Mouse (Mus musculus) urinary bladder, postnatal 10 days (tissue): ENCODE results near the gene Hvcn1.

Experiments used
- DNase-seq: peaks from one replicate; pipeline ENCODE4 v3.0.0; 2022; ENCODE audit warnings: low spot score

The Hvcn1 gene

GRCm38 (mm10) chr5:122235196-122235836 is 28.7 kb downstream of the Hvcn1 start:
- DNase-seq: no peak

DNA sequence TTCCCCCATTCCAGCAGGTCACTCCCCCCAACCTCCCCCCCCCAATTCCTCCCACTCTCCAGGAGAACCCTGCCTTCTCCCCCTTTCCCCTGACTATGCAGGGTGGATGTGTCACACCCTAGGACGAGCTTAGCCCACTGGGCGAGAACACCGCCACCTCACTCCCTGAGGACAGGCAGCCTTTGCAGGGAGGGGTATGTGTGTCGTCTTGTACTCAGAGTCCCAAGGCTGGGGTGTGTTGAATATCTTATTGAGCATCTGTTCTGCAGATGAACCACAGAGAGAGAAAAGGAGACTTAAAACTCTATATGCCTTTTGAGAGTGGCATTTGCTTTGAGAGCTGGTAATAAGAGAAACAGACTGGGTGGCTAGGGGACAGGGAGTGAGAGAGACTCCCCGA is 30.6 kb downstream of the Hvcn1 start:
- DNase-seq: no peak

DNA sequence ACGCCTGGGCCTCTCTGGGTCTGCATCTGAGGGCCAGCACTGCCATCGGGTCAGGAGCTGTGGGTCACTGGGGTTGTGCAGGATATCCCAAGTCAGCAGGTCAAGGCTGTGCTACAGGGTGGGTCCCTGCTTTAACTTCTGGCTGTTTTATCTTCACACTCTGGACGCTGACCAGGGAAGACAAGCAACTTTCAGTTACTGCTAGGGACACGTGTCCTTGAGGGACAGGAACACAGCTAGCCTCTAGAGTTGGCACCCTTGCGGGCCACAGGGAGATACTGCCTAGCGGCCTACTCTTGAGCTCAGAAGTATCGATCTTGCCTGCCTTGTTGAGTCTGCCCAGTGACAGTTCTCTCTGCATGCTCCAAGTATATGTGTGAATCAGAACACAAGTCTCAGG is 33.0 kb downstream of the Hvcn1 start:
- no peak for DNase-seq

DNA sequence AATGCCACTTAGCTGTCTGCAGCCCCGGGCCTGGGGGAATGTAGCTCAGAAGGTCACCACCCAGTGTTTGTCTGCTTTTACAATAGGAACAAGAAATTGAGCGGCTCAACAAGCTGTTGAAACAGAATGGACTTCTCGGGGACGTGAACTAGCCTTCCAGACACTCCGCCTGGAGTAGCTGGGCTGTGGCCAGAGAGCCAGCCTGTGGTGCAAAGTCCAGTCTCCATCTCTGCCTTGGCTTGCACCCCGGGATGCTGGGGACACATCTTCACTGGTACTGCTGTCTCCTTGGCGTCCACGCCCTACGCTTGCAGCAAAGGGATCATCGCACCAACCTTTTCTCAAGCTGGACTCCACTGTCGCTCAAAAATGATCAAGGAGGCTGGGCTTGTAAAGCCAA is 33.9 kb downstream of the Hvcn1 start:
- no peak for DNase-seq

- no peak for DNase-seq
Measured at GRCm38 (mm10) chr5:122240989-122241388, 34.4 kb downstream of the Hvcn1 start.

GRCm38 (mm10) chr5:122242521-122243123 is 36.0 kb downstream of the Hvcn1 start:
- no peak for DNase-seq

- DNase-seq: no peak
Measured at GRCm38 (mm10) chr5:122243781-122244523, 37.3 kb downstream of the Hvcn1 start.

DNA sequence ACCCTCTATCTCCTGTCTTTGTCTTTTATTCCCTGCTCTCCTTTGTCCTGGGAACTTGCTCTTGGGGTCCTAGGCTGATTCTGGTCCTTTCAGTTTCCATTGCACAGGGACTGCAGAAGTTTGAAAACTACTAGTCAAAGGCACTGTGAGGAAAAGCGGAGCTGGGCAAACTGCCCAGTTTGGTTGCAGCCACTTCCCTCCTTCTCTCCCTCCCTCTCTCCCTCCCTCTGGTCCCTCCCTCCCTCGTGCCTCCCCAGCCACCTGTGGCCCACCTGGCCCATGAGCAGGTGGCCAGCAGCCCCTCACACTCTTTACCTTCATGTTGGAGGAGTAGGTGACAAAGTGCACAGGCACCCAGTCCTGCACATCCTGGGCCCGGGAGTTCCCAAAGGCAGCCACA is 38.6 kb downstream of the Hvcn1 start:
- DNase-seq: no peak

DNA sequence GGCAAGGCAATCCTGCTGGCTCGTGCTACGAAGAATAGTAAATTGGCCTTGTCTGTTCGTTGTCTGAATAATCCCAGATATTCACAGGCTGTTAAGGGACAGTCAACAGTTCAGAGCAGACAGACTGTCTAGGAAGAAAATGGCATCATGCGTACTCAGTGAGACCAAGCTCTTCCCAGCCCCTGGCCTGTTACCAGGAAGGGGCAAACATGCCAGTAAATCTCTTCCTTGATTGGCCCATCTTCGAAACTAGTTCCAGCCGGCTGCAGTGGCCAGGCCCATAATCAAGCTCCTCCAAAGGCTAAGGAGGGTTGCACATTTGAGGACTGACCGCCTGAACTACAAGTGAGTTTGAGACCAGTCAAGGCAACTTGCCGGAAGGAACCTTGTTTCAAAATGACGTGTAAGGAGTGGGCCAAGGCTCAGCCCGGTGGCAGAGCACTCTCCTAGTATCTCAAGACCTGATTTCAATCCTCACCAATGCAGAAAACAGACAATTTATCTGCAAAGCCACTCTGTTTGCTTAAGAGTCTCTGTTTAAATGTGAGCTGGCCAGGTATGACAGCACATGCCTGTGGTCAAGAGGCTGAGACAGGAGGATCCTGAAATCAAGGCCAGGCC is 40.1 kb downstream of the Hvcn1 start:
- DNase-seq: no peak

- no peak for DNase-seq
Measured at GRCm38 (mm10) chr5:122247529-122247928, 40.9 kb downstream of the Hvcn1 start.

DNA sequence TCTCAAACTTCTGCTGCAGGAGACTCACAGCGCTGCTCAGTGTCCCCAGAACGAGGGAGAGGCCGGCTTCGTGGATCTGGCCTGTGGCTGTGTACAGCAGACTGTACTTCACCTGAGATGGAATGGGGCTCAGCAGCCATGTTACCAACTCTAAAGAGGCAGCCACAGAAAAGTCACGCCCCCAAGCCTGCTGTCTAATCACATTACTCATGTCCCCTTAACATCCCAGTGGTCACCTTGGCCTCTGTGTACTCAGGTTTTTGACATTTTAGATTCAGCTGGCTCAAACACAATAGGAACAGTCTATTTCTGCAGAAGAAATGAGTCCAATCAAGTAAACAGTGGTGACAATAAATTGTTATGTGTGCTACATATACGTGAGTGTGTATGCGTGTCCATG is 41.3 kb downstream of the Hvcn1 start:
- no peak for DNase-seq

- no peak for DNase-seq
Measured at GRCm38 (mm10) chr5:122249281-122249680, 42.7 kb downstream of the Hvcn1 start.

DNA sequence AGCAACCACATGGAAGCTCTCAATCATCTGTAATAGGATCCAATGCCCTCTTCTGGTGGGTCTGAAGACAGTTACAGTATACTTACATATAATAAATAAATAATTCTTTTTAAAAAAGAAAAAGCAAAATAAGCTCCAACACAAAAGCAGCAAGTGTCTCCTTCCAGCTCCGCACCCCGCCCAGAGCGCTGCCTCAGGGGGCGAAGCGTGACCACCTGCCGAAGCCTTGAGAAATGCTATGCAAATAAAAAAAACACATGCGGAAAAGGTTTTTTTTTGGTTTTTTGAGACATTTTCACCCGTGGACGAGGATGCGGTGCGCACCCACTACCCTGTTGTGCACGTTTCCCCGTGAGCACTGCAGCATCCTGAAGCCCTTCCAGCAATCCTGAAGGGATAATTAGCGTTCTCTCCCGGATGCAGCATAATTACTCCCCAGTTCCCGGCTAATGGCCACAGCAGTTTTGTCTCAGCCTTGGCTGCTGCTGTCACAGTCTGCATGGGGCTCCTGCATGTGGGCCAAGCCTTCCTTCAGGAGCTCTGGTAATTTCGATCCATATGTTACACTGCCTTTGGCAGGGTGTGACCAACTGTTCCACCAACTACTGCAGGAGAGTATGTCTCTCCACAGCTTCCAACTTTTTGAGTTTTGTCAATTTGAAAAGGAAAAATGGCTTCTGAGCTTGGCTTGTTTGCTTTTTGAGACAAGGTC is 45.4 kb downstream of the Hvcn1 start:
- DNase-seq: no peak

DNA sequence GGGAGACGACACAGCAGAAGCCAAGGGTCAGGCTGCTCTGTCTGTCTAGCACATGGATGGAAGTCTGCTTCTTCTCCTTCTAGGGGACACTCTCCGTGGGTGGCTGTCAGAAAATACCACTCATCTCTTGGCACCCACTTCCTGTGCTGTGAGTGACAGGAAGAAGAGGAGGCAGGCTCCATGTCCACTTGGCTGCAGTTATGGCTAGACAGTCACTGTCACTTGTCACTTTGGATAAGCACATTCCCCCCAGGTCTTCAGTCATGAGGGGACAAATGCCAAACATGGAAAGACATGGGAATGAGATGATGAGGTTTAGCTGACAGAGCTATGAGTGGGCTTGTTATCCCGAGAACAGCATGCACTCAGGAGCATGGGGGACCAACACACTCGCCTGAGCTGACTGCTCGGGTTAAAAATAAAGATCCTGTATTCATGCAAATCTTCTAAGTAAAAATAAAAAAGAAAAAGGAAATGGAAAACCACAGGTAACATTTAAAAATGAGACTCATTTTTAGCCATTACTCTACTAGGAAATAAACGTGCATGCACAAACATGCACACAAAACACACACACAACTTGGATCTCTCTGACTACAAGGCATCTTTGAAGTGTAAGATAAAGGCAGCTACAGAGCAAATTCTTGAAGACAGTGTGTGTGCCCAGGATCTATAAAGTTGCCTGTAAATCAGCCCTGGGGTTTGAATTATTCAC is 51.6 kb downstream of the Hvcn1 start:
- DNase-seq: no peak

- DNase-seq: no peak
Measured at GRCm38 (mm10) chr5:122262104-122262503, 55.5 kb downstream of the Hvcn1 start.

DNA sequence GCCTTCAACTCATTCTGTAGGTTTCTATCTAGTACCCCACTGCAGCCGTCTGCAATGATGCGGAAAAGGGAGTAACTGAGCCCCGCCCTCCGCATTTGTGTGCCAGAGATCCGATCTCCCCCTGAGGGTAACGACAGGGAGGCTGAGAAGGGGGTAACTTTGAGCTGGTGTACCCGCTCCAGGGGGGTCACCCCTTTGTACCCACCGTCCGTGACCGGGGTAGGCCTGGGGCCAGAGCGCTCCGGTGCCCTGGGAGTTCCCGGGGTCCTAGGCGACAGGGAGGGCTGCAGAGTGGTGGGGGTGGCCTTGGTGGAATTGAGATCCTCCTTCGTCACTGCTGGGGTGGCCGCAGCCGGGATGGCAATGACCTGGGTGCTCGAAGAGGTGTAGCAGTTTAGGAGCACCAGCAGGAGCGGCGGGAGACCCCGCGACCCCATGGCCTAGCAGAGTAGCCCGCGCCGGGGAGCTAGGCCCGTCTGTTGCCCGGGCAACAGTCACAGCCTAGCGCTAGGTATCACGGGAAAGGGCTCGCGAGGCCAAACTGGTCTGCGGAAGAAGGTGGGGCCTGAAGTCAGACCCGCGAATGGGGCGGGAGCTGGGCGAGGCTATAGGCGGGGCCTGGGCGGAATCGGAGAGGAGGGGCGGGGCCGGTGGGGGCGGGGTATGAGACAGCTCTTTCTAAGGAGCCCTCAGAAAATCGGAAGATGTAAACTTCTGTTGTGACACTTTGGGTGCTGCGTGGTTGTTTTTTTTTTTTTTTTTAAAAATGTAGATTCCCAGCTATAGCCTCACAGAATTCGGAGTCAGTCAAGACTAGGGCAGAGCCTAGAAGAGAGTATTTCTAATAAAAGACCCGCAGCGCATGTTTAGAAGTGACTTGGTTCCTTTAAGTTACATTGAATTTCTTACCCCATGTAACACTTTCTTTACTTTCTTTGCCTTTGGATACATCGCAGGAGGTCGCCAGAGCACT is 57.6 kb downstream of the Hvcn1 start, which contains the start of gene Tctn1:
Gene Tctn1 (minus strand): TSS at position 528 of the 973 bp plus-strand sequence.
- peak; percentile 71 for DNase-seq

DNA sequence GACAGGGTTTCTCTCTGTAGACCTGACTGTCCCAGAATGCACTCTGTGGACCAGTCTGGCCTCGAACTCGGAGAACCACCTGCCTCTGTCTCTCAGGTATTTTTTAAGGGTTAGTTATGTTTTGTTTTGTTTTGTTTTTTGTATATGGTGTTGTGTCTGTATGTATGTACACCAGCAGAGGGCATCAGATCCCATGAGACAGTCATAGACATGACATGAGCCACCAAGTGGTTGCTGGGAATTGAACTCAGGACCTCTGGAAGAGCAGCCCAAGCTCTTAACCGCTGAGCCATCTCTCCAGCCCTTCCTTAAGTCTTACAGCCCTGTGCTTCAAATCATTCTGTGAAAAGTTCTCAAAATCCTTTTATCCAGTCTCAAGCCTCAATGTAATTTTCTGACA is 58.6 kb downstream of the Hvcn1 start:
- no peak for DNase-seq

- DNase-seq: no peak
Measured at GRCm38 (mm10) chr5:122265942-122266341, 59.3 kb downstream of the Hvcn1 start.

- DNase-seq: no peak
Measured at GRCm38 (mm10) chr5:122267136-122267535, 60.5 kb downstream of the Hvcn1 start.

DNA sequence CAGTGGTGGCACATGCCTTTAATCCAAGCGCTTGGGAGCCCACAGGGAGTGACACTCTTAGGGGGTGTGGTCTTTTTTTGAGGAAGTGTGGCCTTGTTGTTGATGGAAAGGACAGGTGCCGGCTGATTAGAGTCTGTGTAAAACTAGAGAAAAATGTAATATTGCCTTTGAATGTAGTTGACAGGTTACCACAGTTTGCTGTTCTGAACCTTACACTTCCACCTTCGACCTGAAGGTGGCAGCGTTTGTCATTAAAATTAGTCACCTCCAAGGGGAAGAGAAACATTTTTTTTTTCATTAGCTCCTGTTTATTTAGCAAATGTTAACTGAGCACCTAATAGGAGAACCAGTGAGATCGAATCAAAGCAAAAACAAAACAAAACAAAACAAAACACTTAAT is 61.3 kb downstream of the Hvcn1 start:
- no peak for DNase-seq
